Mouse (Mus musculus) embryonic fibroblast, embryonic 13.5 days (primary cell): Measurements from ENCODE around the gene Aldh6a1.

ENCODE experiments used
- CTCF ChIP-seq: IDR thresholded peaks from 2 replicates; pipeline ENCODE4 v1.5.1; 2011; ENCODE audit warnings: mild to moderate bottlenecking, control low read depth, low read length, moderate library complexity, borderline replicate concordance; ENCODE audit not compliant: insufficient read depth
- POLR2A ChIP-seq: IDR thresholded peaks from 2 replicates; pipeline ENCODE4 v1.6.1; 2011; ENCODE audit warnings: low read depth, mild to moderate bottlenecking, control low read depth, low read length, moderate library complexity

DNA sequence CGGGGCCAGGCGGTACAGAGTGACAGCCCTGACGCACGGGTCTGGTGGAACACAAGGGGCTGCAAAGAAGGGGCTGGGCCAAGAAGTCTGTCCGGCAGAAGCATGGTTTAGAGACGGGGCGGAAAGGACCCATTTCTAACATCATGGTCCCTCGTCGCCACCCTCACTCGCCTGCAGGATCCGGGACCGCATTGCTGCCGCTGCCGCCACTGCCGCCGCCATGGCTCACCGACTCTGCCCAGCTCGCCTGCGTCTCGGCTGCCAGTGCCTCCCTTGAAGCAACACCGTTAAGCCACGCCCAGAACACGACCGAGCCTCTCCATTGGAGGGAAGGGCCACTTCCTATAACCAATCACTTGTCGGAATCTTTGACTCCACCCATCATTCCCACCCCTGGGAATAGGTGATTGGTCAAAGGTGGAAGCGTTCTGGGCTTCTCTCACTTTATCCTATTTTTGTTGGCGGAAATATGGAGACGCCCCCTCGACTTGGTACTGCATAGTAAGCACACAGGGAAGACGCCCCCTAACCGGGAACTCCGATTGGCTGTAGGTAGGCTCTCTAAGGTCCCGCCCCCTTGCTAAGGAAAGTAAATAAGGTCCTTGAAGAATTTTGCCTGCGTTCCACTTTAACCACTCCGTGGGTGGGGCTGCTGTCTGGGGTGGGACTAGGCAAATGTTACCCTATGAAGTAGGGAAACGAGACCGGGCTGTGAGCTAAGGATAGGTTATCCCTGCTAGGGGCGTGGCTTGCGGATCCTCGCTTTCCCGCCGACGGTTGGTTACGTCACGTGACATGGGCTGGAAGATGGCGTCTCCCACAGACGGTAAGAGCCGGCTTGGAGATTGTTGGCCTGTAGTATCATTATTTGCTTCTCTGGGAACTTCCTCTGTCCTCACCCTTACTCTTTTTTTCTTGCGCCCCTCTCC, at the start of gene Aldh6a1, which contains the start of gene Lin52:
- TF ChIP-seq CTCF (no peak), POLR2A (peak; percentile 91)
